Mouse (Mus musculus) heart, postnatal 0 days (tissue): ENCODE measurements around the gene Zfp664.

Source experiments
- CTCF ChIP-seq: IDR thresholded peaks from 2 replicates; pipeline ENCODE4 v1.5.1; 2016; ENCODE audit warnings: antibody characterized with exemption, control low read depth, low read depth
- EP300 ChIP-seq: IDR thresholded peaks from 2 replicates; pipeline ENCODE4 v1.6.1; 2016; ENCODE audit warnings: antibody characterized with exemption, low read depth

DNA sequence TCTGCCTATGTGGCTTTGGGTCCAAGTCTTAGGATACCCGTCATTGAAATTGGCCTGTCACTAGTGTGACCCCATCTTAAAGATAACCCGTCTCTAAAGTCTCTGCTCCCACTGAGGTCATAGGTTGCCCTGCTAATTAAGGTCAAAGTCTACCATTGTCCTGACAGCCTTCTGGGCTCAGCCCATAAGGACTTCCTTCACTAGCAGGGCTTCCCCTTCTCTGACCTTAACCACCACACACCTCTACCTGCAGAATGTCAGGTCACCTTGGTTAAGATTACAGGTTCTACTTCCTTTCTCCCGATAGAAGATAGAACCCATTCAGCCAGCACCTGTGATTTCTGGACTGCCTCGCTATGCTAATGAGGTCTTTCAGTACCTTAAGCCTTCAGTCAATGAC, 41.4 kb downstream of the Zfp664 start:
- TF ChIP-seq EP300 (no peak), CTCF (no peak)
